Mouse (Mus musculus) myocyte (in vitro differentiated cells): ENCODE measurements around the gene Vdac1. TPM values are rescaled to one million over a fixed set of nuclear protein-coding genes. Genes with fewer than 3 reads are reported as not detected.

ENCODE experiments used
- H3K27me3 ChIP-seq: one replicate; pipeline ENCODE4 v1.6.1; 2011; ENCODE audit not compliant: control insufficient read depth, insufficient read depth, insufficient read length
- H3K36me3 ChIP-seq: one replicate; pipeline ENCODE4 v1.6.1; 2011; ENCODE audit not compliant: control insufficient read depth, insufficient read depth
- H3K4me2 ChIP-seq: one replicate; pipeline ENCODE4 v1.6.1; 2011; ENCODE audit warnings: low read depth, control low read depth
- H3K4me3 ChIP-seq: one replicate; pipeline ENCODE4 v1.5.1; 2011; ENCODE audit warnings: mild to moderate bottlenecking, control low read depth, moderate library complexity
- H3K79me2 ChIP-seq: one replicate; pipeline ENCODE4 v1.6.1; 2011; ENCODE audit not compliant: control insufficient read depth, insufficient read depth
- H3ac ChIP-seq: one replicate; pipeline ENCODE4 v1.6.1; 2011; ENCODE audit not compliant: control insufficient read depth, insufficient read length
- CEBPB ChIP-seq: IDR thresholded peaks from 2 replicates; pipeline ENCODE4 v1.6.1; 2011; ENCODE audit warnings: mild to moderate bottlenecking, moderate library complexity; ENCODE audit not compliant: poor library complexity, insufficient read depth, severe bottlenecking
- E2F4 ChIP-seq: IDR thresholded peaks from one replicate; pipeline ENCODE4 v1.6.1; 2011; ENCODE audit warnings: mild to moderate bottlenecking, control low read depth, moderate library complexity; ENCODE audit not compliant: insufficient read depth
- MAX ChIP-seq: IDR thresholded peaks from one replicate; pipeline ENCODE4 v1.6.1; 2011; ENCODE audit warnings: low read depth, mild to moderate bottlenecking, control low read depth
- MYOD1 ChIP-seq, 3 experiments: IDR thresholded peaks; one replicate each; pipeline ENCODE4 v1.6.1; 2011; ENCODE audit warnings: control low read depth in 2 of 3, low read depth in 2 of 3, mild to moderate bottlenecking in 2 of 3, moderate library complexity in 1 of 3; ENCODE audit not compliant: insufficient read length in 2 of 3, control insufficient read depth in 1 of 3
- MYOG ChIP-seq, 3 experiments: IDR thresholded peaks; one replicate each; pipeline ENCODE4 v1.6.1; 2011; ENCODE audit warnings: control low read depth in 2 of 3, low read depth in 2 of 3, mild to moderate bottlenecking in 2 of 3; ENCODE audit not compliant: insufficient read length in 2 of 3, control insufficient read depth in 1 of 3, insufficient read depth in 1 of 3
- POLR2A ChIP-seq: IDR thresholded peaks from one replicate; pipeline ENCODE4 v1.6.1; 2011; ENCODE audit warnings: low read depth, mild to moderate bottlenecking, control low read depth, moderate library complexity; ENCODE audit not compliant: insufficient read length
- POLR2AphosphoS2 ChIP-seq: IDR thresholded peaks from one replicate; pipeline ENCODE4 v1.6.1; 2011; ENCODE audit warnings: low read depth, control low read depth; ENCODE audit not compliant: insufficient read length
- REST ChIP-seq: IDR thresholded peaks from one replicate; pipeline ENCODE4 v1.6.1; 2011; ENCODE audit warnings: mild to moderate bottlenecking, control low read depth, moderate library complexity; ENCODE audit not compliant: insufficient read depth, insufficient read length
- SRF ChIP-seq: IDR thresholded peaks from one replicate; pipeline ENCODE4 v1.6.1; 2011; ENCODE audit warnings: low read depth; ENCODE audit not compliant: control insufficient read depth, insufficient read length
- TCF12 ChIP-seq: IDR thresholded peaks from one replicate; pipeline ENCODE4 v1.6.1; 2011; ENCODE audit warnings: mild to moderate bottlenecking, control low read depth; ENCODE audit not compliant: poor library complexity, insufficient read depth, severe bottlenecking
- TCF3 ChIP-seq: IDR thresholded peaks from one replicate; pipeline ENCODE4 v1.6.1; 2011; ENCODE audit warnings: low read depth, control low read depth; ENCODE audit not compliant: insufficient read length
- USF1 ChIP-seq: IDR thresholded peaks from one replicate; pipeline ENCODE4 v1.6.1; 2011; ENCODE audit warnings: low read depth, mild to moderate bottlenecking, control low read depth, moderate library complexity
- polyA plus RNA-seq: library from polyadenylated mRNA; unstranded; fragments of >200 nt; fragmentation: generic; extraction: Trizol; gene quantifications from one replicate; pipeline ENCODE4 v1.2.1, GENCODE M21; 2012; ENCODE audit warnings: missing spikeins

Gene Vdac1
- polyA plus RNA-seq, 1 experiment, result 342 TPM

DNA sequence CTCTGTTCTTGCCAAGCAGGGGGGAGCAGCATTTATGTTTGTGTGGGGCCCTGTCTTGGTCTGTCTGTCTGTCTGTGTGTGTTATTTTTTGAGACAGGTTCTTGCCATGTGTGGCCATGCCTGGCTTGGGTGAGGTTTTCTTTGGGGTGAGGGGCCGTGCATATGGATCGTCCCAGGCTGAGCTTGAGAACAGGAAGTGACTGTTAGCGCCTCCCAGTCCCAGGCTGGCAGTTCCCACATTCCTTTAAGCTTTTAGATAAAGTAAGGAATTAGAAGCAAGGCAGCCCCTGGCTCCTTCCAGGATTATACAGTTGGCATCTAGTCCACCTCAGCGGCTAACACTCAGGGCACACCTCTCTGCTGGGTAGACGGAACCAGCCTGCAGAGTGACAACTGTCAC lies 48.7 kb downstream of the Vdac1 start:
- H3K4me2 ChIP-seq, result no peak overlapping the region
- no peak overlapping the region for H3ac ChIP-seq
- no peak overlapping the region for H3K4me3 ChIP-seq
- H3K27me3 ChIP-seq, result no peaks in the 10 kb centered on the region
- peaks cover 23% of the 10 kb centered on the region for H3K36me3 ChIP-seq
- TF ChIP-seq USF1, result no peak
- TF ChIP-seq POLR2A, result no peak
- TF ChIP-seq MYOG (IDR thresholded peaks at IDR 0.05; ENCODE audit: control insufficient read depth in 1 of 3, insufficient read depth in 1 of 3, insufficient read length in 2 of 3, low read depth in 2 of 3), result no peak
- TF ChIP-seq E2F4, result no peak
- no peak for TF ChIP-seq MAX
- peaks cover 2% of the 10 kb centered on the region for H3K79me2 ChIP-seq

DNA sequence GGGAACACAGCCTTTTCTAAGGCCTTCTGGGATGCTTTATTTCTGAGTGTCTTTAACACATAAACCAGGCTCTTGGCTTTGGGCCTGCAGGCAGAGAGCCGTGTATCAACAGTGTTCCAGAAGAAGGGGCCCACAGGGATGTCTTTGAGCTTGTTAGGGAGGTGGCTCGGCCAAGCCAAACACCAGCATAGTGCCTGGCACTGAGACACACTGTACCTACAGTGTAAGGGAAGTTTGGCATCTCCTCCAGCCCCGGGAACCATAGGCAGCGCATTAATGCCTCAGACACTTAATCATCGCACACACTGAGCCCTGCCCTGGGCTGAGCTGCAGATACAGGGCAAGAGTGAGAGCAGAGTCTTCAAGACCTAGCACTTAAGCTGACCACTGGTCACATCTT lies 57.7 kb downstream of the Vdac1 start:
- Histone ChIP-seq H3K79me2 (no peaks in the 10 kb centered on the region), H3K36me3 (no peaks in the 10 kb centered on the region), H3K27me3 (no peaks in the 10 kb centered on the region), H3ac (no peak overlapping the region), H3K4me3 (no peak overlapping the region), H3K4me2 (no peak overlapping the region)
- TF ChIP-seq E2F4, result no peak
- no peak for TF ChIP-seq MYOG (IDR thresholded peaks at IDR 0.05; ENCODE audit: control insufficient read depth in 1 of 3, insufficient read depth in 1 of 3, insufficient read length in 2 of 3, low read depth in 2 of 3)
- no peak for TF ChIP-seq TCF12
- TF ChIP-seq SRF, result no peak
- no peak for TF ChIP-seq USF1
- no peak for TF ChIP-seq CEBPB
- no peak for TF ChIP-seq MAX
- TF ChIP-seq POLR2AphosphoS2, result no peak
- TF ChIP-seq MYOD1 (IDR thresholded peaks at IDR 0.05; ENCODE audit: control insufficient read depth in 1 of 3, insufficient read length in 2 of 3, low read depth in 2 of 3), result no peak
- no peak for TF ChIP-seq POLR2A
- TF ChIP-seq TCF3, result no peak
- TF ChIP-seq REST, result no peak

DNA sequence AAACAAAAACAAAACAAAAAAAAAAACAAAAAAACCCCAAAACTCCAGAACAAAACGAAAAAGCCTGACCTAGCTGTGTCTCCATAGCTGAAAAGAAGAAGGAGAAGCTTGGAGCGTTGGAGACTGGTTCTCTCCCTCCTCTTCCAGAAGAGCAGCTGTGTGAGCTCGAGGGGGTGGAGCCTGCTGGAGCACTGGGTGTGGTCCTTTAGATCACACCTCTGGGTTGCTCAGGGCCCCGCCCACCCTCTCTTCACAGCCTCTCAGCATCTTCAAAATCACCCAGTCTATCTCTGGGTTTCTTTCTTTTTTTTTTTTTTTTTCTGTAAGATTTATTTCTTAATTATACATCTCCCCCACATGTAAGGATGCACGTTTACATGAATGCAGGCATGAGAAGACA lies 58.6 kb downstream of the Vdac1 start:
- Histone ChIP-seq H3K4me2 (no peak overlapping the region), H3ac (no peak overlapping the region), H3K36me3 (no peaks in the 10 kb centered on the region), H3K4me3 (no peak overlapping the region), H3K79me2 (no peaks in the 10 kb centered on the region), H3K27me3 (no peaks in the 10 kb centered on the region)
- no peak for TF ChIP-seq USF1
- no peak for TF ChIP-seq MYOG (IDR thresholded peaks at IDR 0.05; ENCODE audit: control insufficient read depth in 1 of 3, insufficient read depth in 1 of 3, insufficient read length in 2 of 3, low read depth in 2 of 3)
- no peak for TF ChIP-seq TCF3
- TF ChIP-seq SRF, result no peak
- no peak for TF ChIP-seq CEBPB
- no peak for TF ChIP-seq MYOD1 (IDR thresholded peaks at IDR 0.05; ENCODE audit: control insufficient read depth in 1 of 3, insufficient read length in 2 of 3, low read depth in 2 of 3)
- TF ChIP-seq E2F4, result no peak
- no peak for TF ChIP-seq TCF12
- TF ChIP-seq MAX, result no peak
- TF ChIP-seq POLR2A, result no peak
- TF ChIP-seq POLR2AphosphoS2, result no peak
- no peak for TF ChIP-seq REST

DNA sequence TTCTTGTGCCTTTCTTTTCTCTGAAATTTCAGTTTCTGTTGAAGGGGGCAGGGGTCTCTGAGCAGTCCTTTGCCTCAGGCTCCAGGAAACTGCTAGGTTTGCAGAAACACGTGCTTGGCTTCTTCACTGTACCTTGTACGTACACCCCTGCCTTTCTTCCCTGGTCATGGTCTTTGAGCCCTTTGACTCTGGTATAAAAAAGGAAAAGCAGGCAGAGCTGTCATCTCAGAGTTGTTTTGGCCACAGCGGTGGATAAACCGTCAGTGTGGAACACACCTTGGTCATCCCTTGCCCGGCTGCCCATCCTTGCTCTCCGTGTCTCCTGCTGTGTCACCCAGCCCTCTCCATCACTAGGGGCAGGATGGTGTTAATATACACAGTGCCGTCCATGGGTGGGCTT lies 59.2 kb downstream of the Vdac1 start:
- TF ChIP-seq REST, result no peak
- H3K4me3 ChIP-seq, result no peak overlapping the region
- H3K4me2 ChIP-seq, result no peak overlapping the region
- no peaks in the 10 kb centered on the region for H3K79me2 ChIP-seq
- no peaks in the 10 kb centered on the region for H3K27me3 ChIP-seq
- H3K36me3 ChIP-seq, result no peaks in the 10 kb centered on the region
- no peak overlapping the region for H3ac ChIP-seq

DNA sequence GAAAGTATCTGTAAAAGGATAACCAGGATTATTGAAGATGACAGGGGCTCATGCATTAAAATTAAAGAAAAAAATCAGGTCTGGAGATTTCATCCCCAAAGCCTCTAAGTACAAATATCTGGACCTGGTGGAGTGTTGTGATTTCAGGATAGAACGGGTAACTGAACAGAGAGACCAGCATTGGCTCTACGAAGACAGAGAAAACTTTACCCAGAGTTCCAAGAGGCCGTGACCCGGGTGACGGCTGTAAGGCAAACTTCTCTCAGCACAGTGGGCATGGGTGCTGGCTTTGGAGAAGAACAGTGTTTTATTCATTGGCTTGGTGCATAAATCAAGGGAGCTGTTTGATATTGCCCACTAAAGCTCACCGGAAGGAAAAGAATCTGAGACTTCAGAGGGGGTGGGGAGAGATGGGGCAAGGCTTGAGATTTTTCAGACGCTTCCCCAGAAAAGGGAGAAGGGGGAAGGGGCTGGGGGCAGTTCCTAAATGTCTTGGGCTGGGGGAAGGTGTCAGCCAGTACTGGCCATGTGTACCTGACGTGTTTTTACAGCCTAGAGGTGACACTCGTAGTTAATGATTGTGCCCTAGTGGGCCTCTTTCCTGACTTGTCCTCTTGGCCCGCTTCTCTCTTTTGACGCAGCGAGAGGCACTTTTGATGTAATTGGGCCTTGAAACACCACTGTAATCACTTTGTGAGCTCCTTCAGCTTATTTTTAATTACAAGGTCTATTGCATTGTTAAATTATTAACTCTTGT lies 59.8 kb downstream of the Vdac1 start:
- Histone ChIP-seq H3K4me2 (no peak overlapping the region), H3ac (no peak overlapping the region), H3K36me3 (no peaks in the 10 kb centered on the region), H3K27me3 (no peaks in the 10 kb centered on the region), H3K4me3 (no peak overlapping the region), H3K79me2 (no peaks in the 10 kb centered on the region)
- TF ChIP-seq POLR2A (no peak), SRF (no peak), TCF3 (no peak), POLR2AphosphoS2 (no peak), USF1 (no peak), E2F4 (no peak), REST (no peak)
